Mouse (Mus musculus) lung, postnatal 0 days (tissue): ENCODE data around the gene Tpst2.

Source experiments
- CTCF ChIP-seq: IDR thresholded peaks from 2 replicates; pipeline ENCODE4 v1.5.1; 2016; ENCODE audit warnings: antibody characterized with exemption, mild to moderate bottlenecking
- EP300 ChIP-seq: IDR thresholded peaks from 2 replicates; pipeline ENCODE4 v1.6.1; 2016; ENCODE audit warnings: antibody characterized with exemption, mild to moderate bottlenecking, control low read depth

GRCm38 (mm10) chr5:112282123-112282779 lies 5.8 kb downstream of the Tpst2 start:
- TF ChIP-seq CTCF (no peak), EP300 (no peak)
